20 mouse cellular contexts compared by ENCODE assay signal in the genomic region with DNA sequence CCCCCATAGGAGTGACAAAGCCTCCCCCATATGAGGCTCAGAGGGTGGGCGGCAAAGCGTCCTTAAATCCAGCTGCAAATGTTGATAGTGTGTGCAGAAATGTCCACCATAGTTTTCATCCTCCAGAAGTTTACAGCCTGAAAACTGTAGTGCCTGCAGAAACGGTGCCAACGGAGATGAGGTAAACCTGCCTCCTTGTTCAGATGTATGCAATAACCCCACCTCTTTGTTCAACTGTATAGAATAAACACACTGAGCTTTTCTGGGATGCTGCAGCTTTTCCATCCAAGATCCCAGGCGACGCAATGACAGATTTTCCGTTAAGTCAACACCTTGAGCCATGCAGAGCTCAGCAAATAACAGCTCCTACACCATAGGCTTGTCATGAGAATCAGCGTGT. TPM values are rescaled to one million over a fixed set of nuclear protein-coding genes. Genes with fewer than 3 reads are reported as not detected.
DNase-seq lines count a peak whose midpoint lies in the region; ATAC-seq and TF ChIP-seq lines count a peak whose summit lies in the region.
"Had no signal": no experiment of that assay in that cellular context is flagged by ENCODE, and none has a peak within 500 bp of the region (broad histone marks: within the 10 kb centered on the region; RNA-seq: fewer than 3 reads in every experiment).

No protein-coding gene starts in this region.

- DNase-seq in embryonic facial prominence, embryonic 14.5 days (ENCODE audit: low spot score): peak; percentile 45
- DNase-seq in embryonic facial prominence, embryonic 10.5 days (ENCODE audit: low spot score): no peak
- peak; percentile 1 for DNase-seq in kidney, postnatal 10 days
- no peak for DNase-seq in lung, postnatal 0 days (ENCODE audit: low spot score)
- peak; percentile 27 for DNase-seq in limb, embryonic 10.5 days (ENCODE audit: low spot score)
- DNase-seq: adrenal gland, adult 8-10 months; adrenal gland, postnatal 36 days; B cell, adult 2 months; cerebellum, adult 2 months; cerebellum, postnatal 10 days; gastrocnemius, postnatal 36 days; heart, adult 2 months had no signal

- H3K36me3 ChIP-seq in embryonic facial prominence, embryonic 14.5 days (ENCODE audit: control insufficient read depth, insufficient read depth, low read length): no peaks in the 10 kb centered on the region
- H3K36me3 ChIP-seq in embryonic facial prominence, embryonic 10.5 days (replicated peaks): no peaks in the 10 kb centered on the region
- no peaks in the 10 kb centered on the region for H3K36me3 ChIP-seq in kidney, embryonic 16.5 days (ENCODE audit: insufficient read depth, low read length)
- no peaks in the 10 kb centered on the region for H3K36me3 ChIP-seq in lung, embryonic 16.5 days (ENCODE audit: control insufficient read depth, insufficient read depth, low read length)
- H3K36me3 ChIP-seq in lung, postnatal 0 days (ENCODE audit: insufficient read depth, low read length): no peaks in the 10 kb centered on the region
- H3K36me3 ChIP-seq in limb, embryonic 10.5 days: no peaks in the 10 kb centered on the region
- H3K36me3 ChIP-seq: G1E; heart, embryonic 12.5 days; hindbrain, embryonic 10.5 days had no signal

- TF ChIP-seq EP300 in lung, postnatal 0 days (IDR thresholded peaks at IDR 0.05): no peak

- no peak overlapping the region for H3K27ac ChIP-seq in embryonic facial prominence, embryonic 14.5 days (replicated peaks; ENCODE audit: low read depth, low read length)
- no peak overlapping the region for H3K27ac ChIP-seq in embryonic facial prominence, embryonic 10.5 days (replicated peaks)
- H3K27ac ChIP-seq in kidney, embryonic 16.5 days (ENCODE audit: low read length): no peak overlapping the region
- H3K27ac ChIP-seq in lung, embryonic 16.5 days (ENCODE audit: low read length): peak overlapping the region; percentile 30; the same call in 1 of the 2 replicates
- no peak overlapping the region for H3K27ac ChIP-seq in lung, postnatal 0 days (ENCODE audit: low read length)
- no peak overlapping the region for H3K27ac ChIP-seq in limb, embryonic 10.5 days
- H3K27ac ChIP-seq: forebrain, embryonic 13.5 days; heart, adult 2 months; hindbrain, embryonic 10.5 days; hindbrain, embryonic 14.5 days had no signal

- no peaks in the 10 kb centered on the region for H3K27me3 ChIP-seq in embryonic facial prominence, embryonic 14.5 days (replicated peaks; ENCODE audit: control insufficient read depth, insufficient read depth, low read length)
- peaks cover 16% of the 10 kb centered on the region for H3K27me3 ChIP-seq in embryonic facial prominence, embryonic 10.5 days (replicated peaks; ENCODE audit: low read depth, poor library complexity, severe bottlenecking)
- no peaks in the 10 kb centered on the region for H3K27me3 ChIP-seq in kidney, embryonic 16.5 days (ENCODE audit: insufficient read depth, low read length)
- no peaks in the 10 kb centered on the region for H3K27me3 ChIP-seq in lung, embryonic 16.5 days (ENCODE audit: control insufficient read depth, insufficient read depth, low read depth, low read length)
- H3K27me3 ChIP-seq in lung, postnatal 0 days (replicated peaks; ENCODE audit: insufficient read depth, low read length): no peaks in the 10 kb centered on the region
- H3K27me3 ChIP-seq in limb, embryonic 10.5 days (ENCODE audit: low read depth, poor library complexity, severe bottlenecking): peaks cover 42% of the 10 kb centered on the region
- H3K27me3 ChIP-seq: forebrain, embryonic 13.5 days; heart, embryonic 12.5 days had no signal

- H3K4me2 ChIP-seq in embryonic facial prominence, embryonic 14.5 days (ENCODE audit: low read depth, low read length): no peak overlapping the region
- H3K4me2 ChIP-seq in kidney, embryonic 16.5 days (replicated peaks; ENCODE audit: low read depth, low read length): no peak overlapping the region
- H3K4me2 ChIP-seq in lung, embryonic 16.5 days (ENCODE audit: low read depth, low read length): no peak overlapping the region
- no peak overlapping the region for H3K4me2 ChIP-seq in lung, postnatal 0 days (replicated peaks; ENCODE audit: low read depth, low read length)
- H3K4me2 ChIP-seq: forebrain, embryonic 13.5 days; heart, embryonic 12.5 days; hindbrain, embryonic 14.5 days had no signal

- 0 out of 2 replicates have a peak, but pooled peaks cover 3% of the 10 kb centered on the region for H3K4me1 ChIP-seq in embryonic facial prominence, embryonic 14.5 days (ENCODE audit: control insufficient read depth, insufficient read depth, low read length)
- H3K4me1 ChIP-seq in embryonic facial prominence, embryonic 10.5 days: no peaks in the 10 kb centered on the region
- no peaks in the 10 kb centered on the region for H3K4me1 ChIP-seq in kidney, embryonic 16.5 days (ENCODE audit: insufficient read depth, low read length)
- H3K4me1 ChIP-seq in lung, embryonic 16.5 days (replicated peaks; ENCODE audit: control insufficient read depth, insufficient read depth, low read length): peaks cover 8% of the 10 kb centered on the region
- H3K4me1 ChIP-seq in lung, postnatal 0 days (ENCODE audit: insufficient read depth, low read depth, low read length): no peaks in the 10 kb centered on the region
- H3K4me1 ChIP-seq in limb, embryonic 10.5 days: no peaks in the 10 kb centered on the region
- H3K4me1 ChIP-seq: hindbrain, embryonic 10.5 days had no signal

- H3K4me3 ChIP-seq in embryonic facial prominence, embryonic 14.5 days (ENCODE audit: low read depth, low read length): no peak overlapping the region
- H3K4me3 ChIP-seq in embryonic facial prominence, embryonic 10.5 days: no peak overlapping the region
- H3K4me3 ChIP-seq in kidney, embryonic 16.5 days (ENCODE audit: low read length): no peak overlapping the region
- no peak overlapping the region for H3K4me3 ChIP-seq in lung, embryonic 16.5 days (ENCODE audit: low read length)
- H3K4me3 ChIP-seq in lung, postnatal 0 days (ENCODE audit: low read depth, low read length): no peak overlapping the region
- H3K4me3 ChIP-seq in limb, embryonic 10.5 days: no peak overlapping the region
- H3K4me3 ChIP-seq: forebrain, embryonic 13.5 days; heart, adult 2 months; heart, embryonic 12.5 days; hindbrain, embryonic 10.5 days had no signal

- no peak for ATAC-seq in embryonic facial prominence, embryonic 14.5 days (ENCODE audit: low read depth)
- ATAC-seq in kidney, embryonic 16.5 days (ENCODE audit: low FRiP score, low TSS enrichment): no peak
- ATAC-seq in lung, embryonic 16.5 days (ENCODE audit: low read depth): peak; percentile 24
- ATAC-seq in lung, postnatal 0 days: no peak
- ATAC-seq: CD4-positive, CD25-positive, alpha-beta regulatory T cell, adult 4 months; forebrain, embryonic 13.5 days had no signal

- H3K9ac ChIP-seq in embryonic facial prominence, embryonic 14.5 days (ENCODE audit: low read depth, low read length): no peak overlapping the region
- no peak overlapping the region for H3K9ac ChIP-seq in kidney, embryonic 16.5 days (replicated peaks; ENCODE audit: low read length)
- H3K9ac ChIP-seq in lung, embryonic 16.5 days (ENCODE audit: low read length): no peak overlapping the region
- no peak overlapping the region for H3K9ac ChIP-seq in lung, postnatal 0 days (replicated peaks; ENCODE audit: low read depth)
- H3K9ac ChIP-seq: forebrain, embryonic 13.5 days; heart, embryonic 12.5 days; hindbrain, embryonic 14.5 days had no signal

- TF ChIP-seq CTCF in lung, postnatal 0 days (IDR thresholded peaks at IDR 0.05): no peak

- no peaks in the 10 kb centered on the region for H3K9me3 ChIP-seq in embryonic facial prominence, embryonic 14.5 days (ENCODE audit: control insufficient read depth, low read length)
- no peaks in the 10 kb centered on the region for H3K9me3 ChIP-seq in embryonic facial prominence, embryonic 10.5 days
- no peaks in the 10 kb centered on the region for H3K9me3 ChIP-seq in kidney, embryonic 16.5 days (ENCODE audit: low read length)
- H3K9me3 ChIP-seq in lung, embryonic 16.5 days (ENCODE audit: control insufficient read depth, low read length): no peaks in the 10 kb centered on the region
- no peaks in the 10 kb centered on the region for H3K9me3 ChIP-seq in lung, postnatal 0 days (ENCODE audit: low read length)
- H3K9me3 ChIP-seq in limb, embryonic 10.5 days (replicated peaks): no peaks in the 10 kb centered on the region
- H3K9me3 ChIP-seq: forebrain, embryonic 13.5 days; G1E; hindbrain, embryonic 10.5 days had no signal

- 70% methylated on average over 8 of the region's 8 CpGs for WGBS in embryonic facial prominence, embryonic 14.5 days
- WGBS in embryonic facial prominence, embryonic 10.5 days: 86% methylated on average over 8 of the region's 8 CpGs
- WGBS in kidney, embryonic 16.5 days: 75% methylated on average over 8 of the region's 8 CpGs
- WGBS in lung, embryonic 16.5 days: 41% methylated on average over 8 of the region's 8 CpGs
- WGBS in lung, postnatal 0 days: 49% methylated on average over 8 of the region's 8 CpGs
- WGBS in limb, embryonic 10.5 days: 92% methylated on average over 8 of the region's 8 CpGs

RNA-seq across cellular contexts. Expression of a gene that starts 57.3 kb away (rescaled TPM):
- polyA plus RNA-seq in embryonic facial prominence, embryonic 14.5 days (2014; fragmentation: Nextera tagmentation; extraction: Ambion mirVana): 0.88 and 1.6 TPM in 2 replicates
- polyA plus RNA-seq in embryonic facial prominence, embryonic 10.5 days (2016; fragmentation: Nextera tagmentation; extraction: Ambion mirVana): 0.10 and 0.31 TPM in 2 replicates
- polyA plus RNA-seq in kidney, embryonic 16.5 days (2015; fragmentation: Nextera tagmentation; extraction: Ambion mirVana): 0.24 and 0.29 TPM in 2 replicates
- polyA plus RNA-seq in lung, embryonic 16.5 days (2015; fragmentation: Nextera tagmentation; extraction: Ambion mirVana): 0.44 and 0.64 TPM in 2 replicates
- polyA plus RNA-seq in lung, postnatal 0 days (2015; fragmentation: Nextera tagmentation; extraction: Ambion mirVana): 0.67 and 0.96 TPM in 2 replicates
- 0.15 TPM in 1 of 2 replicates, not detected in the other for polyA plus RNA-seq in limb, embryonic 10.5 days (2016; fragmentation: Nextera tagmentation; extraction: Ambion mirVana)
- polyA plus RNA-seq: G1E had no signal

Comparison
In these comparisons a context has a peak if more than half of its experiments do, and no peak if none do; other contexts are left out.
1. DNase-seq: peak in embryonic facial prominence, embryonic 14.5 days (single experiment), kidney, postnatal 10 days (single experiment) and limb, embryonic 10.5 days (single experiment); none in embryonic facial prominence, embryonic 10.5 days (single experiment) and lung, postnatal 0 days (single experiment).